Mouse (Mus musculus) midbrain, embryonic 16.5 days (tissue): ENCODE measurements around the gene Gm28079. TPM values are rescaled to one million over a fixed set of nuclear protein-coding genes. Genes with fewer than 3 reads are reported as not detected.
"Not testable (repeated sequence)": the region's sequence is repeated elsewhere in the genome, so short reads cannot be mapped to it uniquely, and the experiment has no call there.

Experiments used
- ATAC-seq: fragments of 200-750 bp; cut with Nextera tagmentation; 2 replicates; pipeline ENCODE4 v1.8.0; 2017; ENCODE audit warnings: moderate TSS enrichment
- H3K27ac ChIP-seq: fragments of 300-500 bp; sonication (generic); 2 replicates; pipeline ENCODE4 v1.5.1; 2014; ENCODE audit warnings: mild to moderate bottlenecking, low read length, mixed read lengths
- H3K27me3 ChIP-seq: fragments of 300-500 bp; sonication (generic); 2 replicates; pipeline ENCODE4 v1.6.1; 2014; ENCODE audit warnings: low read depth, low read length, mixed read lengths; ENCODE audit not compliant: control insufficient read depth, insufficient read depth
- H3K36me3 ChIP-seq: fragments of 300-500 bp; sonication (generic); 2 replicates; pipeline ENCODE4 v1.6.1; 2014; ENCODE audit warnings: mild to moderate bottlenecking, low read length, moderate library complexity, mixed read lengths; ENCODE audit not compliant: control insufficient read depth, insufficient read depth
- H3K4me1 ChIP-seq: fragments of 300-500 bp; sonication (generic); 2 replicates; pipeline ENCODE4 v1.6.1; 2014; ENCODE audit warnings: mild to moderate bottlenecking, low read length, mixed read lengths; ENCODE audit not compliant: control insufficient read depth, insufficient read depth
- H3K4me2 ChIP-seq: fragments of 300-500 bp; sonication (generic); 2 replicates; pipeline ENCODE4 v1.6.1; 2014; ENCODE audit warnings: mild to moderate bottlenecking, low read length, mixed read lengths
- H3K4me3 ChIP-seq: fragments of 300-500 bp; sonication (generic); 2 replicates; pipeline ENCODE4 v1.5.1; 2014; ENCODE audit warnings: low read depth, mild to moderate bottlenecking, low read length, moderate library complexity, mixed read lengths
- H3K9ac ChIP-seq: fragments of 300-500 bp; sonication (generic); 2 replicates; pipeline ENCODE4 v1.6.1; 2014; ENCODE audit warnings: low read depth, low read length, mixed read lengths
- H3K9me3 ChIP-seq: fragments of 300-500 bp; sonication (generic); replicated peaks from 2 replicates; pipeline ENCODE4 v1.6.1; 2014; ENCODE audit warnings: mild to moderate bottlenecking, low read length, mixed read lengths; ENCODE audit not compliant: control insufficient read depth, poor library complexity, severe bottlenecking
- WGBS: fragments of 180-500 bp; shearing (Covaris S2); extraction: QIAGEN DNeasy Blood & Tissue Kit; methylation state at CpG from one replicate; pipeline ENCODE4 v1.1.7; 2014; 5-methylcytosine and 5-hydroxymethylcytosine counted together
- polyA plus RNA-seq: library from polyadenylated mRNA; unstranded; fragments of >200 nt; fragmentation: Nextera tagmentation; extraction: Ambion mirVana; gene quantifications from 2 replicates; pipeline ENCODE4 v1.2.1, GENCODE M21; 2015

Gm28079 gene
- not detected in 2 replicates for polyA plus RNA-seq

- H3K9ac ChIP-seq, H3K27me3 ChIP-seq, H3K9me3 ChIP-seq, ATAC-seq, H3K4me1 ChIP-seq, H3K4me2 ChIP-seq, H3K27ac ChIP-seq, H3K36me3 ChIP-seq, H3K4me3 ChIP-seq: not testable (repeated sequence)
- WGBS: no CpG with 5 or more reads among the region's 1 CpGs
Measured at GRCm38 (mm10) chrY:70014799-70015198, at the start of gene Gm28079. Gene Gm28079, minus strand, starts transcription at chrY:70014899.
